Mouse (Mus musculus): ENCODE results near the gene Dgkg.

The Dgkg gene

DNA sequence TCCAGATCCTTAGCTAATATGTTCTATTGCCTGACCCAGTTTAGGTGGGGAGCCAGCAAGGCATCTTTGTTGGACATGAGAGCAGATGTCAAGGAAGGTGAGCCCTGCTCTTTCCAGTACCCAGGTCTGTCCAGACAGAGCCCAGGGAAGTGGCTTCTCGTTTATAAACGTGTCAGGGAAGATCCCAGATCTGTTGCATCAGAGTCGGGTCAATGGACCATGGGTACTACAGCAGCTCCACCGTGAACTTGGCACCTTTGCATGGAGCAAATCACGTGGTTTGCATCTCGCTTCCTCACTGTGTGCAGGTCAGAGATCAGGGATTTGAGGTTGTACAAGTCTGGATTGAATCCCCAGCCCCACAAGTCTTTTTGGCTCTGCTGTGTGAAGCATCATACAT, 58.3 kb downstream of the Dgkg start:
- no peak for DNase-seq (ENCODE audit: low read depth, low spot score)

DNA sequence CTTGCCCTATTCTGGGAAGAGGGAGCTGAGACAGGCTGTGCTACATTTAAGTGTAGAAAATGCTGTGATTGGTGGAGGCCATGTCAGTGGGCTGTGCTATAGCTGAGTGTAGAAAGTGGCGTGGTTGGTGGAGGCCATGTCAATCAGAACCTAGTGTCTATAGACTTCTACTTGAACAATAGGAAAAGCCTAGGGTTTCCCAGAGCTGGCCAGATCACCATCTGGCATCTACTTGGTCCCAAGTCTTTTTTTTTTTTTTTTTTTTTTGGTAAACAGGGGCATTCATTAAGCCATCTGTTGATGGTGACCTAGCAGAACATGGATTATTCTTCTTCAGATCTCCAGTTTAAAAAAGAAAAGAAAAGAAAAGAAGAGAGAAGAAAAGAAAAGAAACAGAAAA, 60.6 kb downstream of the Dgkg start:
- DNase-seq (ENCODE audit: low read depth, low spot score), result peak; percentile 88

DNA sequence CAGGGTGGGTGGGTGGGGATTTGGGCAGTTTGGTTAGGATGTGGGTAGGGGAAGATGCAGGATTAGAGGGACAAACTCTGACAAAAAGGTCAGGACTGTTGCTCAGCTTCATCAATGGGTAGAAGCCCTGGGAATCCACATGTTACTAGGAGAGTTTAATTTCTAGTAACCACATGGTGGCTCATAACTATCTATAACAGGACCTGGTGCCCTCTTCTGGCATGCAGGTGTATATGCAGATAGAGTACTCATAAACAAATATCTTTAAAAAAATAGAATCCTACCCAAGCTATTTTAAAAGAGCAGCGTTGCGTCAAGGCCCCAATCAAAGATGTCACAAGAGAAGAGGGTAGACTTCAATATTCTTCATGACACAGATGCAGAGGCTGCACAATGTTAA, 63.1 kb downstream of the Dgkg start:
- DNase-seq (ENCODE audit: low read depth, low spot score), result peak; percentile 43

DNA sequence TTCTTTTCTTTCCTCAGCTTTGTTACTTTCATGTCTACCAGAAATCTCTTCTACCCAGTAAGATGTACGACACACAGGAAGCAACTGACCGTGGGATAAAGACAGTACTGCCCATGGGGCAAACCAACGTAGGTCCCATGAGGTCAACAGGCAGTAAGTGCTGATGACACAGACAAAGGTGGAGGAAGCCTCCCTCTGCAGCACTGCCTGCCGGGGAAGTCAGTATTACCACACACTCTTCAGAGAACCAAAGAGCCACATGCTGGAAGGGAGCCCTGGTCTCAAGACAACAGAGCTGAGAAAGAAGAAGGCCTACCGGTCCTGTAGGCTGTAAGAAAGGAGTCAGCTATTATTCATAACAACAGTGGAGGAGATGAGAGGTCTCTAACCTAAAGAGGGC, 67.4 kb downstream of the Dgkg start:
- no peak for DNase-seq (ENCODE audit: low read depth, low spot score)

DNA sequence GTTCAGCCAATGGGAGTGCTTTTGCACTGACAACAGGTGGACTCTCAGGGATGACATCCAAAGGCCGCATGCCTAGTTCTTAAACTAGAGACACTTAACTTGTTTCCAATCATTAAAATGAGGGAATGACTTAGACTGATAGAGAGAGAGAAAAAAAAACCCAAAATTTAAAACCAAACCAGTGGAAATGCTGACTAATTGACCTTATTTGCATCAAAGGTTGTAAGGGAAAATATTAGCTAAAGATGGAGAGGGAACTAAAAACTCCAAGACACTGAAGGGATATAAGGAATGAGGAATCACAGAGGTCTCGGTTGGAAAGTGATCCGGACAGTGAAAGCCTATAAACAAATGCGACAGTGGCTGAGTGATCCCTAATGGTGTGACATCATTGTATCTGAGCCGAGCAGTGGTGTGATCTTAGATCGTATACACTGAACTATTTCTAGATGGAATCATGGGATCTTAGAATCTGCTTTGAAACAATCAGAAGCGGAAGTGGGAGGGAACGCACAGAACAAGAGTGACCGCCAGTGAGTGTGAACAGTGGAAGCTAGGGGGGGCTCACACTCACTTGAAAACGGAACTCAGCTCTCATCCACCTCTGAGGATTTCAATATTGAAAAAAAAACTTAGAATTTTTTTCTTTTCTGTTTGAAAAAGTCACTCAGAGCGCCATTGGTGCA, 70.7 kb downstream of the Dgkg start:
- DNase-seq (ENCODE audit: low read depth, low spot score), result no peak

DNA sequence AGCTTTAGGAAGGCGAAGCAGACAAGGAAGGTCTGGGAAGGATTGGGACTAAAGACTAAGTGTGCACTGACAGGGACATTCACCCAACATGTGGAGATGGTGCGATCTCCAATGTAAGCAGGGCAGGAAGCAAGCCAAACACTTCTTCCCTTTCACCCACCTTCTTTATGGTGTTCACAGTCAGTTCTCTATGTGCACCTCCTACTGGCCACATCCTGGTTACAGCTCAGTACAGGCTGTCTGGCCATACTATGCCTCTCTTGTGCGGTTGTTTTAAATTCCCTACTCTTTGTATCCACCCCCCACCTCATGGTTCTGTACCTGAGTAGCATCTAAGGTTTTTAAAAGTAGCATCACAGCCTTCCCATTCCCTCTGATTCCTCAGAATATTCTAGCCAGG, 71.5 kb downstream of the Dgkg start:
- DNase-seq (ENCODE audit: low read depth, low spot score), result no peak

DNA sequence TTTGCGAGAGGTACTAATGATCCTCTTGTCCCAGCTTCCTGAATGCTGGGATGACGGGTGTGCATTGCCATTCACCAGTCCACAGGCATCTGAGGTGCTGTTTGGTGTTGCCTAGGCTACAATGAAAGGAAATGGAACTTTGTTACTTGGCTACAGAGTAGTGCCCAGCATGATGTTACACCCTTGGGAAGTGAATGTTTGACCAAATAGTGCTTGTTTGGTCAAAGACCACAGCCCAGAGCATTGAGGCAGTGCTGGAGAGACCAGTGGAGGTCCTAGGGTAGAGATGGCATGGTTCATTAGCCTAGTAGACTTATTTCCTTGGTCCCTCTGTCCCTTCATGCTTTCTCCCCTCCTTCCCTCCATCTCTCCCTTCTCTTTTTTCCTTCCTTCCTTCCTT, 73.6 kb downstream of the Dgkg start:
- DNase-seq (ENCODE audit: low read depth, low spot score), result no peak

DNA sequence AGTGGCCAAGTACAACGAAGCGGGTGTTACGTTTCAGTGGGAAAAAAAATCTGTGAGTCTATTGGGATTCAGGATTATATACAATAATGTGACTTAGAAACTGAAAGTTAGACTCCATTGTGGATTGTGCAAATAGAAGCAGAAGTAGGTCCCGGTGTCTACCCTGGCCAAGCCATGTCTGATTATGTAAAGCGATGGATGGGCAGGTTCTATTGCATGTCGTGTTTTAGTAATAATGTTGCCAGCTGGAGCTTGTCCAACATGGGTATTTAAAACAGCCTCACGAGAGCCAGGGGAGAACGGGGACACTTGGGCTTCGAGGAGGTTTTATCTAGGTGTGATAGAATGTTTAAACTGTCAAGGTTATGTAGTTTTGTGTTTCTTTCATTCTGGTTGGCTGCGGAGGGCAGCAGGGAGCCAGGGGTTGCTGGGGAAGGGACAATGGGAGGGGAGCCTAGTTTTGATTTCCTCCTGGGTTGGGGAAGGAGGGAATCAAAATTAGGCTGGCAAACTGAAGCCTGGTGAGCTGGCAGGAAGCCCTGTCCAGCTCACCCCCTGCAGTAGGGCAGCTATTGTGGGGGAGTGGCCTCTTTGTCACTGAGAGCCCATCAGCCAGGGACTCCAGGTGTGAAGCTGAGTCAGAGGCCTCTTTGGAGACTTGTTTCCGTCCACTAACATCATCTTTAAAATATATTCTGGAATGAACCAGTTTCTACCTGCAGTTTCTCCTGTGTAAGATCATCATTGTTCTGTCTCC, 74.7 kb downstream of the Dgkg start:
- DNase-seq (ENCODE audit: low read depth, low spot score), result peak; percentile 70

DNA sequence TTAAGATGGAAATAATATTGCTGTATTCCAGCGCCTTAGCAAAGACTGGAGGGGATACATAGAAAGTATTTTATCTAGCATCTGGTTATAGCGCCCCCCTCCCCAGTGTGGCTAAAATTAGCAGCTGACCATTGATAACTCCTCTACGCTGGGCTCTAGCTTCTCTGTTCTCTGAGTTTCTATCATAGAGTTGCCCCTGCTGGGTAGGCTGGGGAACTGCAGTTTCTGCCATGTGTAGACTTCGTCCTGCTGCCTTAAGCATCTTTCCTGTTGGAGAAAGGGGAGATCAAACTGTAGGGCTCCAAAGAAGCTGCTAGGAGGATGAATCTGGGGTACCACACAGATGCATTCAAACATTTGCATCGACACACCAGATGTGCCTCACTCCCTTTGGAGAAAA, 76.9 kb downstream of the Dgkg start:
- peak; percentile 52 for DNase-seq (ENCODE audit: low read depth, low spot score)

DNA sequence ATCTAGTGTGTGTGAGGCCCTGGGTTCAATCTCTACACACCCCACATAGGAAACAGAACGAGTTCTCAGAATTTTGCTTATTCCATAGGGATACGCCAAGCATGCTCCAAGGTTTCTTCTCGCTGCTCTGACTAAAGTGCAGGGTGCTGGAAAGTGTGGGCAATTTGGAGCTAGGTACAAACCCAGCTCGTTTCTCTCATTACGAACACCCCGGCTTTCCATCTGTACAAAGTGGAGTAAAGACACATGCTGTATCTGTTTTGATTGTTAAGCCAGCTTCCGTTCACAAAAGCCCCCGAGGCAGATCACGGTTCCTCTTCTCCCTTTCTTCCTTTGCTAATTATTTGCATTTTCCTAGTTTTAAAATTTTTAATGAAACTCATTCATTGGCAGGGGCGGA, 78.1 kb downstream of the Dgkg start:
- DNase-seq (ENCODE audit: low read depth, low spot score), result no peak

DNA sequence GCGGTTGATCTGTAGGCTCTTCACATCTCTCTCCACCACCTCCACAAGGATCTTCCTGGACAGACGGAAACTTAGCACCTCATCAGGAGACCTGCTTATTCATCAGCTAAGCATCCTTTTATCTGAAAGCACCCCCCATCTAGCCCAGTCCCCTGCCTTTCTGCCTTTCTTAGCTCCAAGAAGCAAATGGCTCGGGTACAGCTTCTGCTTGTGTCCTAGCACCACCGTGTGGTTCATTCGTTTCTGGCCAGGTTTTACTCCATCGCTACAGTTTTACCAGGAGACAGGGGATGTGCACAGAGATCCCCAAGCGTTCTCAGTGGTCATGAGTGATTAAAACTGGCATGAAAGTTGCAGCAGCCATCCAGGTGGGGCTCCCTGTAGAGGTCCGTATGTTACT, 79.4 kb downstream of the Dgkg start:
- DNase-seq (ENCODE audit: low read depth, low spot score), result peak; percentile 50

DNA sequence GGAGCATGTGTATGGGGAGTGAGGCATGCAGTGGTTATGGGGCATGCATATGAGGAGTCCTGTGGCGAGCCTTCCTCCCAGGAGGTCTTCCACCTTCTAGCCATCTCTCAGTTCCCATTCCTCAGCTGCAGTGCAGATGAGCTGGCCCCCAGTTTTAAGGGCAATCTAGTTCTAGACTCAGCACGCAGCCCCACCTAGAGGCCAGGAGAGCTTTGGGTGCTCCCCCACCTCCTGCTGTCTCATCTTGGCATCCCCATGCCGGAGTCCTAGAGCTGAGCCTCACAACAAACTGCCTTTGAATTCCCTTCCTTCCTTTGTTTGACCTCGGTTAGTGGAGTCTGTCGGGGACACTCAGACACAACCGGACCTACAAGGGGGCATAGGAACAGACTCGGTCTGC, 82.9 kb downstream of the Dgkg start:
- no peak for DNase-seq (ENCODE audit: low read depth, low spot score)

DNA sequence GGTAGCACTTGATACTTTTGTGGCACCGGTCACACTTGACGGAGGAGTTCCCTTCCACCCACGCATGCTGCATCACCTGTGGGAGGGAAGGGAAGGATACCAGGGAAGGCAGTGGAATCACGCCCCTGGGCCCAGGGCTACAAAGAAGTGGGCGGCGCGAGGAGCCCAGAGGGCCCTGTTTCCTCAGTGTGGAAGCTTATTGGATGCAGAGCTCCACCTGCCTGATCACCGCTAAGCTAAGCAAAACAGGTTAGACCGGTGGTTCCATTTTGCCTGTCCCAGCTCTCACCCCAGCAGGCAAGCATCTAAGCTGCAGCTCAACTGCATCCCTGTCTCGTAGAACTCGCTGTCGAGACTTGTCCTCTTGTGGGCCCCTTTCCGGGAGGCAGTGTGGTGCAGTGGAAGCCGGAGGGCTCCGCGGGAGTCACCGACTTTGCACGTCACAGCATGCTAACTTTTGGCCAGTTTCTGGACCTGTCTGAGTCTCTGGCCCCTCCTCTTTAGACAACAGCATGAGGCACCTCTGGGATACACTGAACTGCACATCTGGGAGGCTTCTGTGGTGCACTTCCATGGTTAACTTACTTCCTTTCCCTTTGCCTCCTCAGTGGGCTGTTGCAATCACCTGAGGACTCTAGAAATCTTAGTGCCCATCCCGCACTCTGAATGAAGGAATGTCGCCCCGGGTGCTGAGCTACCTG, 84.2 kb downstream of the Dgkg start:
- DNase-seq (ENCODE audit: low read depth, low spot score), result no peak

DNA sequence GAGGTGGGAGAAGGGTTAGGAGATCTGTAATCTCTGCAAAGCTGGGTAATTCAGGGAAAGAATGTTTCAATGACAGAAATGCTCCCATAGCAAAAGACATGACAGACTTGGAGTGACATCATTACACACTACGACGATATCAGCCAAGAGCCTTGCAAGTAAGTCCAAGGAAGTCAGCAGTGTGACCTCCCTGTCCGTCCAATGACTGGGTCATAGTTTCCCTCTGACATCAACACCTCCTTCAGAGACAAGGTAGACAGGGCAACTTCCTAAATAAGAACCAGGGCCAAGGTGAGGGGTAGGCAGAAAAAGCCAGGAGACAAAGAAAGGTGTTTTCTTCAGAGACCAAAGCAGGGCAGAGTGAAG, 92.1 kb downstream of the Dgkg start:
- no peak for DNase-seq (ENCODE audit: low read depth, low spot score)

DNA sequence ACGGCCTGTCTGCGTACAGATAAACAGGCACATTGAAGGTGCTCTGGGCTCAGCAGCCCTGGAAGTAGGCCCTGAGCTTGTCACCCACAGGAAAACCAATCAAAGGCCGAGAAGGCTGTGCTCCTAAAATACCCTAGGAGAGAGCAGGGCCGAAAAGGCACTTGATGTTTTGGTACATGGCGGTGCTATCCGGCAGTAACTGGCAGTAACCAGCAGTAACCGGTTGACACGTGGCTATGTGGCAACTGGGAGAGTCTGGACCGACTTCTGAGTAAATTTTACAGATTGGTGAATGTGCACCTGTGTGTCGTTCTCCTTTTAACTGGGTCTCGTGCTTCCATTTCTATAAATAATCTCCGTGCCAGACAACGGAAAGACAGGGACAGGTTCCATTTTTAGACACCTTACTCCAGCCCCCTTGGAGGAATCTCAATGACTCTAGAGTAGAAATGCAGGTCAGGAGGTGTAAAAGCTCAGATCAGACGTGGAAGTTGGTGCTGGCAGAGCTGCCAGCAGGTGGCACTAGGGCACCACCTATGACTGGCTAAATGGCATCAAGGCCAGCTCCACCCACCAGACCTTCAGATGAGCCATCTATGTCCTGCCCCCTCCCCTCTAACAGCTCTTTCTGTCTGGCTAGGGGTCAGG, 92.6 kb downstream of the Dgkg start:
- peak; percentile 89 for DNase-seq (ENCODE audit: low read depth, low spot score)

DNA sequence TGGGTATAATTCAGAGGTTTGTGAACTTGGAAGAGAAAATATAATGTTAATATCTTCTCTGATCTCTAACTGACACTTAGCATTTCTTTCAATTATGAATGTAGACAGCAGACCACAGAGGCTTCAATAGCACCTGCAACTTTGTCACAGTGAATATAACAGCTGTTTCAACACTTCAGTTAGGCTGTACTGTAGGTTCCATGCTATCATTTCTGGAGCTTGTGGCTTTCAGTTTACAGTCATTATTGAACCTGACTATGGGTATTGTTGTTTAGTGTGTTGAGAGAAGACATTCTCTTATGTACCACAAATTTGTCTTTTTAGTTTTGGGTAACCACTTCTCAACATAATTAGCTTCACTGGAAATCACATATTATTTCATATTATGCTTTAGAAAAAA, 93.4 kb downstream of the Dgkg start:
- no peak for DNase-seq (ENCODE audit: low read depth, low spot score)

DNA sequence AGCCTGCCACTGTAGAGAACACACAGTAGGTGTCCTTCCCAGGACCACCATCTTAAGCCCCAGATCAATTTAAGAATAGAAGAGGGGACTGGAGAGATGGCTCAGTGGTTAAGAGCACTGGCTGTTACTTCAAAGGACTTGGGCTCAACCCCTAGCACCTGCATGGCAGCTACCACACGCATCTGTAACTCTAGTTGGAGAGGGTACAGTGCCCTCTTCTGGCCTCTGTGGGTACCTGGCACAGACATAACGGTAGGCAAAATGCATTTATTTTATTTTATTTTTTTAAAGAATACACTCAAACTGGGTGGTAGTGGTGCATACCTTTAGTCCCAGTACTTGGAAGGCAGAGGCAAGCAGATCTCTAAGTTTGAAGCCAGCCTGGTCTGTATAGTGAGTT, 102.0 kb downstream of the Dgkg start:
- peak; percentile 73 for DNase-seq (ENCODE audit: low read depth, low spot score)

DNA sequence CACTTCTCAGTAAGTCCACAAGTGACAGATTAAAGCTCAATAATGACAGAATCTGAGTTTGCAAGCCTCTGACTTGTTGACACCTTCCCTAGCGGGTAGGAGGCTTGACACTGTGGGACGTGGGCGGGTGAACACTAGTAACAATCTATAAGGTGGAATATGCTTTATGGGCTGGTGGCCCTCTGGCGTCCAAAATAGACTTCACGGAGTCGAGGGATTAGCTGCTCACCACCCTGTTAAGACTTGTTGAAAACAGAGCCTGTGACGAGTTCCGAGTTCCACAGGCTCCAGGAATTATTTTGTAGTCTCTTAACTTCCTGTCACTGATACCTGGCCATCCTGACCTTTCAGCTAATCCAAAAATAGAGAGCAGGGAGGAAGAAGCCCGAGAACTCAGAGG, 104.7 kb downstream of the Dgkg start:
- peak; percentile 32 for DNase-seq (ENCODE audit: low read depth, low spot score)

DNA sequence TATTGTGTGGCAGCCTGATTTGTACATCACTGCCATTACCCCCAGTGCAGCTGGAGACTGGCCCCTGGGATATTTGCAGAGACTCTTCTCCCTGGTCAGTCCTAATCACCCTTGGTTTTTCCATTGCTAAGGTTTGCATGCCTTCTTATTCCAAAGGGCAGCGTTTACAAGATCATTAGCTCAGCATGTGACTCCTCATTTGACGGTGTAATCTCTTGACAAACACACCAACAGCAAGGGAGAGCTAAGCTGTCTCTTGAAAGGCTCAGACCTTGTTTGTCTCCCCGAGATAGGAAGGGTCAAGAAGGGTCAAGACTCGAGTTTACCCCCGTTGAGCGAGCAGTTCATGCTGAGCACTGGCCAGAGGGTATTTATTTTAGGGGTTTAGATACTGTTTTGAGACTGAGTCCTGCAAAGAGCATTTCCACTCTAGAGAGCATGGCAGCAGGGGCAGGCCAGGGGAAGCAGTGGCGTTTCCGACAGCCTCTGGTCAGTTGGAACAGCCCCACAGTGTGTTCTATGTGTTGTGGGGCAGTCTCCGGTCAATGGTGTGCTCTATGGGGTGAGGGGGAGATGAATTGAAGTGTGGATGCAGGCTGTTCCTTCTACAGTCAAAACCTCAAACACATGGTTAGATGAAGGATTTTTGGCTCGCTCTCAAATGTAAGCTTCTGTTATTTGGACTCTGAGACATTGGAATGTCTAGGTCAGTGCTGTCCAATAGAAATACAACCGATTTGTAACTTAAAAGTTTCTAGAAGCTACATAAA, 105.6 kb downstream of the Dgkg start:
- DNase-seq (ENCODE audit: low read depth, low spot score), result no peak

DNA sequence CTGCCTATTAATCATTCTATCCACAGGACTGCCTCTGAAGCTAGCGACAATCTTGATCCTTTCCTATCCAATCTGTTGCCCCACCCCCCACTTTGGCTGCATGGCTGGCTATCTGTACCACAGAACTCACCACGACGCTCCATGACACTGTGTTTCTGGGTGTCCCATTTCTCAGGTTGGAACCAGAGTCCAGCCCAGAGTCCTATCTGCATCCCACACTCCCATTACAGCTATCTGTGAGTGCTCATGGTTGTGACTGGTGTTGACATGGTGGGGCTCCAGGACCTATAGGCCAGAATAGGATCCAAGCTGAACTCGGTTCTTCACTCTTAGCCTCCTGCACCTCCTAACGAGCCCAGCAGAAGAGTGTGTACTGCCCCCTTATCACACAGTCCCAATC, 107.7 kb downstream of the Dgkg start:
- DNase-seq (ENCODE audit: low read depth, low spot score), result no peak

DNA sequence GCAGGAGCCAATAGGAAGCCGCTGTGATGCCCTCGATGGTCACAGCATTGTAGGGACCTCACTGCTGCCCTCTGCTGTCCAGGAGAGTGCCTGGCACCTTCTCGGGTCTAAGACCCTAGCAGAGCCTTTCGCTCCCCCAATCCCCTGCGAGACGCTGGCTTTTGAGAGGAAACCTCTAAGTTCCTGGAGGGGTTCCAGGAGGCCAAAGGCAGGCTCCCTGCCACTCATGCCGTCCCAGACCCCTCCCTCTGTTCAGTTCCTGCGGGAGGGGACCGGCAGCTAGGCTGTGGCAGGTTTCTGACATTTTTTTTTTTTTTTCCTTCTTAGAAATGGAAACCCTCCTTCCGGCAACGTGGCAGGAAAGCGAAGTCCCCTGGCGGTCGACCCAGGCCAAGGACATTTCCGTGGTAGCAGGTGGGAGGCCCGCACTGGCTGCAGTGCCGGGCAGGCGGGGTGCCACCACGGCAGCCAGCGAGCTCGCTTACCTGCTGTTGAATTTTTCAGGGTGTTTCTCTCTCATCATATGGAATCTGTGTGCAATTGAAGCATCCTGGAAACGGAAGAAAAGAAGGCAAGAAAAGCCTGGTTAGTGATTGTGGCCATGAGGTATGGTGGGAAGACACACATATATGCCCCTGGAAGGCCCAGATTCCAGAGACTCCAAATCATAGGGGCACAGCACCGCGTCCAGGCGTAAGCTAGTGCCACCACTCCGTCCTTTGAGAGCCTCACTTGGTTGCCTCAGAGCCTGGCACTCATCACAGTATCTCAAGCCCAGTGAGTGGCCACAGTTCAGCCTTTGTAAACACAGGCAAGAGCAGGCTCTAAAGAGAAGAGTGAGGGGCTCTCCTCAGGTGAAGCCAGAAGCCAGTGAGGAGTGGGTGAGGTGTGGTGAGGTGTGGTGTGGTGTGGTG, 108.6 kb downstream of the Dgkg start:
- peak; percentile 91 for DNase-seq (ENCODE audit: low read depth, low spot score)

Data from brain, adult 2 months (tissue).